Mouse (Mus musculus) kidney, postnatal 0 days (tissue): ENCODE measurements around the gene Jsrp1. TPM values are rescaled to one million over a fixed set of nuclear protein-coding genes. Genes with fewer than 3 reads are reported as not detected.

Experiments used
- ATAC-seq: fragments of 200-750 bp; cut with Nextera tagmentation; replicated peaks from 2 replicates; pipeline ENCODE4 v1.8.0; 2017; ENCODE audit warnings: low read depth, moderate number of reproducible peaks, moderate TSS enrichment, moderate library complexity; ENCODE audit not compliant: low FRiP score
- DNase-seq: peaks from one replicate; pipeline ENCODE4 v3.0.0-alpha.2; 2016; ENCODE audit warnings: low spot score
- H3K27ac ChIP-seq: fragments of 300-500 bp; sonication (generic); 2 replicates; pipeline ENCODE4 v1.5.1; 2014; ENCODE audit warnings: mild to moderate bottlenecking
- H3K27me3 ChIP-seq: fragments of 300-500 bp; sonication (generic); 2 replicates; pipeline ENCODE4 v1.6.1; 2014; ENCODE audit warnings: low read length, mixed read lengths; ENCODE audit not compliant: insufficient read depth
- H3K36me3 ChIP-seq: fragments of 300-500 bp; sonication (generic); 2 replicates; pipeline ENCODE4 v1.6.1; 2014; ENCODE audit warnings: low read length, mixed read lengths; ENCODE audit not compliant: insufficient read depth
- H3K4me1 ChIP-seq: fragments of 300-500 bp; sonication (generic); replicated peaks from 2 replicates; pipeline ENCODE4 v1.6.1; 2014; ENCODE audit warnings: antibody characterized with exemption, low read length, mixed read lengths; ENCODE audit not compliant: insufficient read depth
- H3K4me2 ChIP-seq: fragments of 300-500 bp; sonication (generic); 2 replicates; pipeline ENCODE4 v1.6.1; 2014; ENCODE audit warnings: mild to moderate bottlenecking, low read length, moderate library complexity, mixed read lengths
- H3K4me3 ChIP-seq: fragments of 300-500 bp; sonication (generic); replicated peaks from 2 replicates; pipeline ENCODE4 v1.5.1; 2014; ENCODE audit warnings: low read depth, low read length
- H3K9ac ChIP-seq: fragments of 300-500 bp; sonication (generic); 2 replicates; pipeline ENCODE4 v1.6.1; 2014; ENCODE audit warnings: low read depth, low read length
- H3K9me3 ChIP-seq: fragments of 300-500 bp; sonication (generic); replicated peaks from 2 replicates; pipeline ENCODE4 v1.6.1; 2016; ENCODE audit warnings: low read length, inconsistent platforms, mixed read lengths
- CTCF ChIP-seq: IDR thresholded peaks from 2 replicates; pipeline ENCODE4 v1.5.1; 2016; ENCODE audit warnings: antibody characterized with exemption, low read depth, mild to moderate bottlenecking, moderate library complexity
- WGBS: fragments of 180-500 bp; shearing (Covaris S2); extraction: QIAGEN DNeasy Blood & Tissue Kit; methylation state at CpG from one replicate; pipeline ENCODE4 v1.1.7; 2014; 5-methylcytosine and 5-hydroxymethylcytosine counted together
- polyA plus RNA-seq: library from polyadenylated mRNA; unstranded; fragments of >200 nt; fragmentation: Nextera tagmentation; extraction: Ambion mirVana; gene quantifications from 2 replicates; pipeline ENCODE4 v1.2.1, GENCODE M21; 2015

The Jsrp1 gene
- polyA plus RNA-seq, 1 experiment from 2014 or later: 4.6 TPM

GRCm38 (mm10) chr10:80856267-80856666 lies 43.0 kb upstream of the Jsrp1 start:
- peak; percentile 27; the same call in 1 of the 2 replicates for TF ChIP-seq CTCF
- H3K9ac ChIP-seq: no peak overlapping the region
- H3K4me2 ChIP-seq: peak overlapping the region; percentile 100; the same call in 1 of the 2 replicates
- H3K27ac ChIP-seq: no peak overlapping the region
- peaks cover 17% of the 10 kb centered on the region; the same call in 1 of the 2 replicates for H3K36me3 ChIP-seq
- peak; percentile 42 for DNase-seq
- no peaks in the 10 kb centered on the region for H3K9me3 ChIP-seq
- H3K27me3 ChIP-seq: no peaks in the 10 kb centered on the region
- no peak for ATAC-seq
- H3K4me1 ChIP-seq: peaks cover 16% of the 10 kb centered on the region
- no peak overlapping the region for H3K4me3 ChIP-seq
- WGBS: 61% methylated on average over 3 of the region's 3 CpGs

- H3K4me3 ChIP-seq: peak overlapping the region; percentile 94
- H3K9me3 ChIP-seq: no peaks in the 10 kb centered on the region
- H3K4me1 ChIP-seq: peaks cover 16% of the 10 kb centered on the region
- peaks cover 19% of the 10 kb centered on the region; the same call in 1 of the 2 replicates for H3K36me3 ChIP-seq
- peak overlapping the region; percentile 100 for H3K4me2 ChIP-seq
- TF ChIP-seq CTCF: no peak
- 21% methylated on average over 11 of the region's 11 CpGs for WGBS
- no peaks in the 10 kb centered on the region for H3K27me3 ChIP-seq
- H3K9ac ChIP-seq: peak overlapping the region; percentile 84
- H3K27ac ChIP-seq: no peak overlapping the region
- DNase-seq (no peak), ATAC-seq (no peak)
Observed at GRCm38 (mm10) chr10:80855749-80856073, 42.4 kb upstream of the Jsrp1 start.

- no peaks in the 10 kb centered on the region for H3K9me3 ChIP-seq
Observed at GRCm38 (mm10) chr10:80854913-80855748, 41.8 kb upstream of the Jsrp1 start, which contains the start of the genes Lsm7 and Sppl2b. Lsm7 (minus strand) TSS chr10:80855209. Sppl2b (plus strand) TSS chr10:80855275.

GRCm38 (mm10) chr10:80848571-80848970 lies 35.3 kb upstream of the Jsrp1 start:
- H3K4me3 ChIP-seq: no peak overlapping the region
- no peak overlapping the region for H3K27ac ChIP-seq
- H3K4me2 ChIP-seq: no peak overlapping the region
- ATAC-seq: peak; percentile 60; the same call in 1 of the 2 replicates
- 7% methylated on average over 10 of the region's 10 CpGs for WGBS
- H3K9ac ChIP-seq: no peak overlapping the region
- peaks cover 14% of the 10 kb centered on the region for H3K27me3 ChIP-seq
- TF ChIP-seq CTCF: no peak
- H3K36me3 ChIP-seq: peaks cover 19% of the 10 kb centered on the region; the same call in 1 of the 2 replicates
- peak; percentile 62 for DNase-seq
- 0 out of 2 replicates have a peak, but pooled peaks cover under 1% of the 10 kb centered on the region for H3K4me1 ChIP-seq
- no peaks in the 10 kb centered on the region for H3K9me3 ChIP-seq

More at GRCm38 (mm10) chr10:80854913-80855748, 41.8 kb upstream of the Jsrp1 start, which contains the start of the genes Lsm7 and Sppl2b:
- H3K4me3 ChIP-seq: peak within 1 kb of the TSS; percentile 94
- 0 out of 2 replicates have a peak within 1 kb of the TSS, but pooled peaks have one; percentile 52 for H3K27ac ChIP-seq
- under 1% methylated on average over 81 of the region's 81 CpGs for WGBS
- peaks cover 19% of the 10 kb centered on the region; the same call in 1 of the 2 replicates for H3K36me3 ChIP-seq
- peak; percentile 80 for ATAC-seq
- peak within 1 kb of the TSS; percentile 86 for H3K9ac ChIP-seq
- no peak for TF ChIP-seq CTCF
- peaks cover 16% of the 10 kb centered on the region for H3K4me1 ChIP-seq
- H3K27me3 ChIP-seq: no peaks in the 10 kb centered on the region
- H3K4me2 ChIP-seq: peak within 1 kb of the TSS; percentile 100
- peak; percentile 95 for DNase-seq

- Histone ChIP-seq H3K27ac (no peak overlapping the region), H3K36me3 (no peaks in the 10 kb centered on the region), H3K4me3 (no peak overlapping the region), H3K9ac (no peak overlapping the region), H3K27me3 (peaks cover 20% of the 10 kb centered on the region), H3K4me2 (no peak overlapping the region), H3K4me1 (no peaks in the 10 kb centered on the region), H3K9me3 (no peaks in the 10 kb centered on the region)
- no peak for TF ChIP-seq CTCF
- ATAC-seq: no peak
- WGBS: 59% methylated on average over 12 of the region's 12 CpGs
- no peak for DNase-seq
Observed at GRCm38 (mm10) chr10:80845732-80846131, 32.4 kb upstream of the Jsrp1 start.

- ATAC-seq (no peak), DNase-seq (no peak)
- Histone ChIP-seq H3K27me3 (peaks cover 20% of the 10 kb centered on the region), H3K27ac (no peak overlapping the region), H3K4me3 (no peak overlapping the region), H3K4me2 (no peak overlapping the region), H3K4me1 (no peaks in the 10 kb centered on the region), H3K9me3 (no peaks in the 10 kb centered on the region), H3K36me3 (no peaks in the 10 kb centered on the region), H3K9ac (no peak overlapping the region)
- 63% methylated on average over 8 of the region's 8 CpGs for WGBS
- TF ChIP-seq CTCF: no peak
Observed at GRCm38 (mm10) chr10:80845055-80845693, 31.9 kb upstream of the Jsrp1 start.
